Mouse (Mus musculus): ENCODE measurements at regions not wholly inside any gene's neighbourhood (a gene's known extent, or its start where the extent isn't known, plus 50 kb on each side); places are given as distances from the start of the nearest gene placed in this dataset.

DNA sequence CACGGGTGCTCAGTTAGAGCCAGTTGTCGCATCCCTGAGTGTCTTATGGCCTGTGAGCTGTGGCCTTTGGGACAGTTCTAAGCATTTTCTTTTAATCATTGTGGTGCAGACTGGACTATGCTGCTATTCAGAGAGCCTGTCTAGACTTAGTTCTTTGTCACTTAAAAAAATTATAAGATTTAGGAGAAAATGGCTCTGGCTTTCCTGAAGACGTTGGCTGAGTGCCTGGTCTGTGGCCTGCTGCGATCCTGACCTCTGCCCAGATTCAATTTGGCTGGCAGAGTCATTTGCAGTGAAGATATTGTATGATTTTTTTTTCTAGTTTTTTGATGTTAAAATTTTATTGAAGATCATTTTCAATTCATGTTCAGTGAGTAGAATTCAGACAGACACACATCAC, 322.0 kb downstream of the 1810013L24Rik start:
- Histone ChIP-seq H3K36me3 (ENCODE audit: control insufficient read depth, insufficient read depth, low read length) (no peaks in the 10 kb centered on the region), H3K27ac (ENCODE audit: control insufficient read depth, insufficient read depth, low read depth, low read length) (no peak overlapping the region)
- TF ChIP-seq CTCF (IDR thresholded peaks at IDR 0.05; ENCODE audit: control insufficient read depth, insufficient read depth, insufficient replicate concordance, low read depth, low read length) (no peak), POLR2A (IDR thresholded peaks at IDR 0.05; ENCODE audit: control insufficient read depth, low read depth, low read length) (no peak)

DNA sequence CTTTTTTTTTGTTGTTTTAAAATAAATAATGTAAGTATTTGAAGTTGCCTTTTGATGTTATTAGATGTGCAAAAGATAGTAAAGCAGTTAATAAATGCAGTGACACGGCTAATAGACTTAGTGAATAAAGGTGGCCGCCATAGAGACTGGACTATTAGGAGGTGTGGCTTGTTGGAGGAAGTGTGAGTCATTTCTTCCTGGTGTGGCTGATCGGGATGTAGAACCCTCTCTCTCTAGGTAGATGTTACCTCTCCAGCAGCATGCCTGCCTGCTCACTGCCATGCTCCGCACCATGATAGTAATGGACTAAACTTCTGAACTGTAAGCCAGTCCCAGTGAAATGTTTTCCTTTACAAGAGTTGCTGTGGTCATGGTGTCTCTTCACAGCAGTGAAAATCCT, 323.6 kb downstream of the 1810013L24Rik start:
- no peak overlapping the region for H3K4me3 ChIP-seq (ENCODE audit: control insufficient read depth, low read depth, low read length)
- no peaks in the 10 kb centered on the region for H3K27me3 ChIP-seq (ENCODE audit: control insufficient read depth, insufficient read depth, low read length)
- TF ChIP-seq POLR2A (IDR thresholded peaks at IDR 0.05; ENCODE audit: control insufficient read depth, low read depth, low read length) (no peak), CTCF (IDR thresholded peaks at IDR 0.05; ENCODE audit: control insufficient read depth, insufficient read depth, insufficient replicate concordance, low read depth, low read length) (no peak)
- no peaks in the 10 kb centered on the region for H3K36me3 ChIP-seq (ENCODE audit: control insufficient read depth, insufficient read depth, low read length)
- no peaks in the 10 kb centered on the region for H3K4me1 ChIP-seq (ENCODE audit: control insufficient read depth, insufficient read depth, low read length)
- no peak overlapping the region for H3K27ac ChIP-seq (ENCODE audit: control insufficient read depth, insufficient read depth, low read depth, low read length)

More for the DNA sequence above, 322.0 kb downstream of the 1810013L24Rik start:
- Histone ChIP-seq H3K27me3 (ENCODE audit: control insufficient read depth, insufficient read depth, low read length) (no peaks in the 10 kb centered on the region), H3K4me1 (ENCODE audit: control insufficient read depth, insufficient read depth, low read length) (no peaks in the 10 kb centered on the region), H3K4me3 (ENCODE audit: control insufficient read depth, low read depth, low read length) (no peak overlapping the region)

DNA sequence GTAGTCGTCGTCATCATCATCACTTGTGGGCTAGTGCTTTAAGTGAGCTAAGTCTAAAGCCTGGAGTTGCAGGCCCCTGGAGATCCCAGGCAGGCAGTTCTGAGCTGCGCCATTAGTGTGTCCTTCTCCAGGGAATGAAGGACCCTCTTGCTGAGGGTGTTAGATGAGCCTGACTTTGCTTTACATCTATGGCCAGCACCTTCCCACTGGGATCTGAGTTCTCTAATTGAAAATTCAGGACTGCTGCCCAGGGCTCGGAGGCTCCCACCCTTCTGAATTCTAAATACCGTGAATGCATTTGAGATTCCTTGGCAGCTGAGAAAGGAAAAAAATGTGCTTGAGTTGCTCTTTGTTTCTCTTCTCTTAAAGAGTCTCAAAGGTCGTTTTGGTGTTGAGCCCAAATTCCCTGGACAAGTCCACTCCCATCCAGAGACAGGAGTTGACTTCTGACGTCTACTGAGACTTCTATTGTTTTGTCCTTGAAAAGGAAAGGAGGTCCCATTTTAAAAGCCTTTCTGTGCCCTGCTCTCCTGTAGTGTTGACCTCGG, 335.9 kb downstream of the 1810013L24Rik start:
- no peak overlapping the region for H3K4me3 ChIP-seq (ENCODE audit: control insufficient read depth, low read depth, low read length)
- no peaks in the 10 kb centered on the region for H3K4me1 ChIP-seq (ENCODE audit: control insufficient read depth, insufficient read depth, low read length)
- TF ChIP-seq POLR2A (IDR thresholded peaks at IDR 0.05; ENCODE audit: control insufficient read depth, low read depth, low read length) (no peak), CTCF (IDR thresholded peaks at IDR 0.05; ENCODE audit: control insufficient read depth, insufficient read depth, insufficient replicate concordance, low read depth, low read length) (no peak)

DNA sequence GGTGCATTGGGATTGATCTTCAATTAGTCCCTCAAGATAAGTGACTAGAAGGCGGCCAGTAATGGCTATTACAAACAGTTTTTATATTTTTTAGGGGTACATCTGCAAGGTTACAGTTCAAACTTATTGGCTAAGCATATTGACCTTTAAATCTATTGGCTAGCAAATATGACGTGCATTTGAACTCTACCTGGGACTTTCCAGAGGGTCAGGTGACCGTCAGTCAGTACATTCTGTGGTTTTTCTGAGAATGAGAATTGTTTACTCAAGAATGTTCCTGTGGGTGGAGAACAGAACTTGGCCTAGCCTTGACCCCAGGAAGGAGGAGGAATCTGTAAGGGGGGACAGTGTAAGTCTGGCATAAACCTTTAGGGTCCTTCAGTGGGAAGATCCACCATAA, 346.5 kb downstream of the 1810013L24Rik start:
- Histone ChIP-seq H3K4me1 (ENCODE audit: control insufficient read depth, insufficient read depth, low read length) (no peaks in the 10 kb centered on the region), H3K4me3 (ENCODE audit: control insufficient read depth, low read depth, low read length) (no peak overlapping the region), H3K36me3 (ENCODE audit: control insufficient read depth, insufficient read depth, low read length) (no peaks in the 10 kb centered on the region), H3K27ac (ENCODE audit: control insufficient read depth, insufficient read depth, low read depth, low read length) (no peak overlapping the region), H3K27me3 (ENCODE audit: control insufficient read depth, insufficient read depth, low read length) (no peaks in the 10 kb centered on the region)
- no peak for TF ChIP-seq POLR2A (IDR thresholded peaks at IDR 0.05; ENCODE audit: control insufficient read depth, low read depth, low read length)
- no peak for TF ChIP-seq CTCF (IDR thresholded peaks at IDR 0.05; ENCODE audit: control insufficient read depth, insufficient read depth, insufficient replicate concordance, low read depth, low read length)

More for the DNA sequence above, 335.9 kb downstream of the 1810013L24Rik start:
- H3K36me3 ChIP-seq (ENCODE audit: control insufficient read depth, insufficient read depth, low read length) = no peaks in the 10 kb centered on the region
- no peaks in the 10 kb centered on the region for H3K27me3 ChIP-seq (ENCODE audit: control insufficient read depth, insufficient read depth, low read length)
- H3K27ac ChIP-seq (ENCODE audit: control insufficient read depth, insufficient read depth, low read depth, low read length) = no peak overlapping the region

DNA sequence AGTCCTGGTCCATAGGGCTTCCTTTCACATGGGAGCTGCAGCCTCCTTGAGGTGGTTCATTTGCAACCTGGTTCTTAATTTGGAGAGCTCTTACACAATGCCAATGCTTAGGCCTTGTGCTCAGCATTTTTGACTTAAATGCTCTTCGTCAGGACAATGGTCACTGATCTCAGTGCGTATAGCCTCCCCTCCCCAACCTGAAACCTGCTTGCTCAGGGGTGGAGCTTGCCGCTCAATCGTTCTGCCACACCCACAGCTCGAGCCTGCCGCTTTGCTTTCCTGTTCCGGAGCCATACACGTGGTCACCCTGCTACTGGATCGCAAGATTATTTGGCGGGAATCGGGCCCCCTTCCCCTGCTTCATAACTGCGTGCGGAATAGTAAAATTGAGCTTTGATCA, 365.9 kb downstream of the 1810013L24Rik start:
- Histone ChIP-seq H3K36me3 (ENCODE audit: control insufficient read depth, insufficient read depth, low read length) (no peaks in the 10 kb centered on the region), H3K4me3 (ENCODE audit: control insufficient read depth, low read depth, low read length) (no peak overlapping the region), H3K27ac (ENCODE audit: control insufficient read depth, insufficient read depth, low read depth, low read length) (no peak overlapping the region), H3K4me1 (ENCODE audit: control insufficient read depth, insufficient read depth, low read length) (0 out of 2 replicates have a peak, but pooled peaks cover 2% of the 10 kb centered on the region), H3K27me3 (ENCODE audit: control insufficient read depth, insufficient read depth, low read length) (no peaks in the 10 kb centered on the region)
- TF ChIP-seq POLR2A (IDR thresholded peaks at IDR 0.05; ENCODE audit: control insufficient read depth, low read depth, low read length) (no peak), CTCF (IDR thresholded peaks at IDR 0.05; ENCODE audit: control insufficient read depth, insufficient read depth, insufficient replicate concordance, low read depth, low read length) (no peak)

DNA sequence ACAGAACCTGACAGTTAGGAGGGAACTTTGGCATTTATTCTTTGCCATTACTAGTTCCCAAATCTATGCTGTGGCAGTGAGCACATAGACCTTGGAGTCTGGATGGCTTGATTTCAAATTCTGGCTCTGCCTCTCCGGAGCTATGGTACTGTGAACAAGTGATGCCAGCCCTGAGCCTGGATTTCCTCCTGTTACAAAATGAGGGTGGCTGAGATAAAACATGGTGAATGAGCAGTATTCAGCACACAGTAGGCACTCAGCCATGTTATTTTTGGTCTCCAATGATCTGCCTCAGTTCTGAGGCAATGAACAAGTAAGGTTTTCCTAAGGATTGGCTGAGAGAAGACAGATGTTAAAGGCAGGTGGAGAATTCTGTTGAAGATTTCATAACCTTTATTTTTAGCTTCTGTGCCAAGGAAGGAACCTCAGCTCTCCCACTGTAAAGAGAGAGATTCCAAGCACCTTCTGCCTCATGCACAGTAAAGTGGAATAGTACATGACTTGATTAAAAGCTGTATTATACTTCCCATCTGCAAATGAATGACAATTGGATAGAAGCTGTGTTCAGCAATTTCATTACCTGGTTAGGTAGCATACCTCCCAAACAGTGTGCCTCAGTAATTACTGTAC, 369.1 kb downstream of the 1810013L24Rik start:
- Histone ChIP-seq H3K4me1 (ENCODE audit: control insufficient read depth, insufficient read depth, low read length) (0 out of 2 replicates have a peak, but pooled peaks cover 2% of the 10 kb centered on the region), H3K27ac (ENCODE audit: control insufficient read depth, insufficient read depth, low read depth, low read length) (no peak overlapping the region)
- TF ChIP-seq POLR2A (IDR thresholded peaks at IDR 0.05; ENCODE audit: control insufficient read depth, low read depth, low read length) (no peak), CTCF (IDR thresholded peaks at IDR 0.05; ENCODE audit: control insufficient read depth, insufficient read depth, insufficient replicate concordance, low read depth, low read length) (no peak)

DNA sequence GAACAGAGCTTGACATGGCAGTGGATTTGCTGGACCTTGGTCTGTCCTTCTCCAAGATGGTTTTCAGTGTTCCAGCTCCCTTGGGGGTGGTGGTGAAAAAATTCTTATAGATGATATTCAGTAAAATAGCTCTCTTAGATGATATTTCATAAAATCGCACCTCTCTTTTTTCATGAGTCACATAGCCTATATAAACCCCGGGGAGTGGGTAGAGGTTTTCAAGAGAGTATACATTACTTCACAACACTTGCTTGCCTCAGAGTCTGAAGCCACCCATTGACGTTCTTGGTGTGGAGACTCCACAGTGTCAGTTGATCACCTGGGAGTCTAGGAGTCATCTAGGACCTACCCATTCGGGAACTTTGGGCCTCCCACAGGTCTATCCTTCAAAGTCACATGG, 378.7 kb downstream of the 1810013L24Rik start:
- Histone ChIP-seq H3K27me3 (ENCODE audit: control insufficient read depth, insufficient read depth, low read length) (no peaks in the 10 kb centered on the region), H3K4me3 (ENCODE audit: control insufficient read depth, low read depth, low read length) (no peak overlapping the region), H3K4me1 (ENCODE audit: control insufficient read depth, insufficient read depth, low read length) (no peaks in the 10 kb centered on the region), H3K36me3 (ENCODE audit: control insufficient read depth, insufficient read depth, low read length) (no peaks in the 10 kb centered on the region), H3K27ac (ENCODE audit: control insufficient read depth, insufficient read depth, low read depth, low read length) (no peak overlapping the region)
- no peak for TF ChIP-seq CTCF (IDR thresholded peaks at IDR 0.05; ENCODE audit: control insufficient read depth, insufficient read depth, insufficient replicate concordance, low read depth, low read length)
- TF ChIP-seq POLR2A (IDR thresholded peaks at IDR 0.05; ENCODE audit: control insufficient read depth, low read depth, low read length) = no peak

More for the DNA sequence above, 369.1 kb downstream of the 1810013L24Rik start:
- no peaks in the 10 kb centered on the region for H3K36me3 ChIP-seq (ENCODE audit: control insufficient read depth, insufficient read depth, low read length)
- no peak overlapping the region for H3K4me3 ChIP-seq (ENCODE audit: control insufficient read depth, low read depth, low read length)
- H3K27me3 ChIP-seq (ENCODE audit: control insufficient read depth, insufficient read depth, low read length) = no peaks in the 10 kb centered on the region

Measured in testis, adult 2 months (tissue).